Mouse (Mus musculus) sigmoid colon, adult 10 weeks (tissue): Measurements from ENCODE around the gene Efs. TPM values are rescaled to one million over a fixed set of nuclear protein-coding genes. Genes with fewer than 3 reads are reported as not detected.

Experiments used
- polyA plus RNA-seq: library from polyadenylated mRNA; stranded (reverse); fragments of 350-450 nt; fragmentation: Illumina TruSeq; extraction: RNeasy Lipid Tissue Mini Kit (QIAGEN cat#74804); gene quantifications from one replicate; pipeline ENCODE4 v1.2.3, GENCODE M21; 2014; ENCODE audit warnings: low read depth, low replicate concordance

Efs gene
- polyA plus RNA-seq = 0.28 TPM

DNA sequence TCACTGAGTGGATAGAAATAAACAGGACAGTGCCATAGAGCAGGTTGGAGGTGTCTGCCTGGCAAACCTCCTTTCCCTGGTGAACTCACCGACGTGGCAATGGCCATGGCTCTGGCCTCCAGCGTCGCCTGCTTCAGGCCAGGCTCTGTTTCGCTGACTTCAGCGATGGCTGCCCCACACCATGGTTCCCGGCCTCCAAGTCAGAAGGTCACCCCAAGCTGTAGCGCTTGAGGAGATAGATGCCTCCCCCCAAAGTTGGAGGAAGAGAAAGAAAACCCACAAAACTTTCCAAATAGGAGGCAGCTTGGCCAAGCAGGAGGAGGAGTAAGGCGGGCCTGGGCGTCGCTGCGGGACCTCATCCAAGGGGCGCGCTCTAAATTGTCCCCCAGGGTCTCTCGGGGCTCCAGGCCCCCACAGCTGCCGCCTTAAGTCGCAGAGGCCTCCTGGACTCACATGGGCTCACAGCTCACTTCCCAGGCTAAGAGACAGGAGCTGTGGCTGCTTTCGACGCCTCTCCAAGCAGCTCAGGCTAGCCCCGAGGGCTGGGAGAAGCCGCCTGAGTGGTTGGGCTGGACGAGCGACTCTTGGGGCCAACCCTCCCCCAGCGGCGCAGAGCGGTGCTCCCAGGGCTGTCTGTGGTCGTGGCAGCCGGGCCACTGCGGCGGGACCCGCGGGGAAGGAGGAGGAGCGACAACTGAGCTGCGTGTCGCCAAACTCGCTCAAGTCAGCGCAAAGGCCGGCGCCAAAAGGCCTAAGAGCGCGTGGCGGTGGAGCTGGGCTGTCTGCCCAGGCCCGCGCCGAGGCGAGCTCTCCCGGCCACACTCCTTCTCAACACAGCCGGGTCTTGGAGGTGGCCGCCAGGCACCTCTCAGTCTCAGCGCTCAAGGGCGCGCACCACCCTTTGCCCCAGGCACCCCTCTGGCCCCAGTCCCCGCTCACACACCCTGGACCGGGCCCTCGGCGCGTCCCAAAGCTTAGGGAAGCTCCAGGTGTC lies at the start of gene Efs:
Efs (minus strand) TSS at position 778 of the 994 bp plus-strand sequence.

DNA sequence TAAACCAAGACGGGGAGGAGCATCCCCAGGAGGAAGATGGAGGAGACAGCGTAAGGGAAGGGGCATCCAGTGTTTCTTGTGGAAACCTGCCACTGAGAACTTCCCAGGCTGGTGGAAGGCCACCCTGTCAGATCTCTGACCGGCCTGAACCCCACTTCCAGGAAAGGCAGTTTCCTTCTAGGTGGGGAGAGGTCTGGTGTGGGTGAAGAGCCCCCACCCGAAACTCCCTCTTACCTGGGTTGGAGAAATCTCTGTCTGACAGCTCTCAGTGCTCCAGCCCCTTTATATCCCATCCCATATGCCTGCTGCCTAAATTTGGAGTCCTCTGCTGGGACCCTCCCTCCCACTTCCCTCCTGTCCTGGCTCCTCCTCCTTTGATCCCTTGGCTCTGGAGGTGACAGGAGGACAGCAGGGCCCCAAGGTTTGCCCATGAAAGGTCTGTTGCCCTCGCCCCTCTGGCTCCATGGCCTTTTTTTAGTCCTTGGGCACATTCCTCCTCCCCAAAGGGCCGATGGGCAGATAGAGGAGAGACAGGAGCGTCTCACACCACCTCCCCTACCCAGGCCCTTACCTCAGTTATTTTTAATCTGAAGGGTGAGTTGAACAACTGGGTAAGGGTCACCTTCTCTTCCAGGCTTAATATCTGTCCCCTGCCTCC lies 40.5 kb upstream of the Efs start, which contains the start of gene Myh6:
Myh6 (minus strand) TSS at position 608 of the 658 bp plus-strand sequence.

DNA sequence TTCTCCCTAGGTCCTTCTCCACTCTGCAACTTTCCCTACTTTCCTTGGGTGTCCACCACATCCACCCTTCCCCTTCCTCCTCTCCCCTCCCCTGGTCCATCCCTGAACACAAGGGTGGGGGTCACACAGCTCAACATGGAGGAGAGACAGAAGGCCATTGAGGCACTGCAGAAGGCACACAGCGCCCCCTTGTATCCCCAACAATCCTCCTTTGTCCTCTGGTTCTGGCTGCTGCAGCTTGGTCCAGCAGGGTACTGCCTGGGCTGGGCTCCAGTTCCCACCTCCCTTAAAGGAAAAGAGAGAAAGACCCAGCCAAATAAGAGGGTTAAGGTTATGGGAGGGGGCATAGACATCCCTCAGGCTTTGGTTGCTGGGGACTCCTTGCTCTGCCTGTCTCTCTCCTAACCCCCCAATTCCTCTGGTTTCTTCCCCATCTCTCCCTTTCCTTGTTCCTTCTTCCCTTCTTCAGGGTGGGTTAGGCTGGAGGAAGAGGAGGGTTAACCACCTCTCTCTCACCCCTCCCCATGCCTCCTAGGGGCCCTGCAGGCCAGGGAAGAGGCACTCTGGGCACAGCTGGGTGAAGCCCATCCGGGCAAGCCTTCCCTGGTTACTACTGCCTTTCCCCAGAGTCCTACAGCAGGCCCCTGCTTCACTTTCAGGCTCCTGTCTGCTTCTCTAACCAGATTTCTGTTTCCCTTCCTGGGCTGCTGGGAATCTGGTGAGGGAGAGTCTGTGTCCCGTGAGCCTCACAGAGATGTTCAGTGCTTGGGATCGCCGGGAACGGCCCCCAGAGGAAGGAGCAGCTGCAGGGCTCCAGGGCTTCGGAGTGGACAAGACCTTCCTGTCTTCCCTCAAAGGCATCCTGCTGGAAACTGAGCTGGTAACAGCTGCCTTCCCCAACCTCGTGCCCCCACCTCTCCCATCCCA lies 10.2 kb upstream of the Efs start, which contains the start of gene Cmtm5:
Cmtm5 (plus strand) TSS at position 358 of the 927 bp plus-strand sequence.

DNA sequence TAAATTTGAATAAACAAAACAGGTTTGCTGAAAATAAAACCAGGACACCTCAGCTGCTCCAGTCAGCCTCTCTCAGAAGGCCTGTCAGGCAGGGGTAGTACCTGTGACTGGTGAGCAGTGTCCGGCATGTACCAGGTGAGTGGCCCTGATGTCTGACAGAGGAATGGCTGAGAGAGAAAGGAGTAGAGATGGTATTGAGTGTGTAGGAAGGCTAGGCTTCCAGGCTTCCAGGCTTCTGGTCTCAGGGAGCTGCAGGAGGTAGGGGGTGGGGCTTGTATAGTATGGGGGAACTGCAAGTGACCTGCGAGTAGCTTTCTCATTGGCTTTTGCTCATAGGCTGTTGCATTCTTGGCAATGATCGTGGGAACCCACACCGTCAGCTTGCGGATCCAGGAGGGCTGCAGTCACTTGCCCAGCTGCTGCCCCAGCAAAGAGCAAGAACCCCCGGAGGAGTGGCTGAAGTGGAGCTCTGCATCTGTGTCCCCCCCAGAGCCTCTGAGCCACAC lies 6.8 kb upstream of the Efs start, which contains the start of gene Il25:
Il25 (plus strand) TSS at position 51 of the 506 bp plus-strand sequence.

DNA sequence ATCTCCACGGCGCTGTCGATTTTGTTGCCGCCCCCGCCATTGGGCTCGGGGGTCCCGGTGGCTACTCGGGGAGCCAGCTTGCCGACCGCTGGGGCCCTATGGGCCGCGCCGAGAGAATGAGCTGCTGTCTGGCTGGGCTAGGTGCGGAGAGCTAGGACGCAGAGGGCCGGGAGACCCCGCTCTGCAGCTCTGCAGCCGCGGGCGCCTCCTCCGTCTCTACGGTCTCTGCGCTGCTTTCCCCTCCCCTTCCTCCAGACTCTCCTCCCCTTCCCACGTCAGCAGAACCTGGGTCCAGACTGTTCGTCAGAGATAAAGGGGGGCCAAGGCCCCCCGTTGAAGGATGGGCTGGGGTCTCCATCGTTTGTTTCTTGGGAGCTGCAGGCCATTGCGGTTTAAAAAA lies 13.0 kb downstream of the Efs start, which contains the start of gene Slc22a17:
Slc22a17 (minus strand) TSS at position 247 of the 400 bp plus-strand sequence.

DNA sequence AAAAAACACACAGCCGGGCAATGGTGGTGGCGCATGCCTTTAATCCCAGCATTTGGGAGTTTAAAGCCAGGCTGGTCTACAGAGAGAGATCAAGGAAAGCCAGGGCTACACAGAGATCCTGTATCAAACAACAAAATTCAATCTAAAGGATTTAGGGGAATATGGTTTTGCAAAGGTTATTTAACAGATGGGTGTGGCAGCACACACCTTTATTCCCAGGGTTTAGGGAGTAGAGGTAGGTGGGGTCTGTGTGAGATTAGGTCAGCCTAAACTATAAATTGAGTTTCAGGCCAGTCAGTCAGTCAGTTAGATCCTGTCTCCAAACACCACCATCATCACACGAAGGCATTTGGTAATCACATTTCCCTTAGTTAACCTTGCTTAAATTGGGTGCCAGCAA lies 33.7 kb downstream of the Efs start, which contains the start of gene Pabpn1:
Pabpn1 (plus strand) TSS at position 301 of the 400 bp plus-strand sequence.

DNA sequence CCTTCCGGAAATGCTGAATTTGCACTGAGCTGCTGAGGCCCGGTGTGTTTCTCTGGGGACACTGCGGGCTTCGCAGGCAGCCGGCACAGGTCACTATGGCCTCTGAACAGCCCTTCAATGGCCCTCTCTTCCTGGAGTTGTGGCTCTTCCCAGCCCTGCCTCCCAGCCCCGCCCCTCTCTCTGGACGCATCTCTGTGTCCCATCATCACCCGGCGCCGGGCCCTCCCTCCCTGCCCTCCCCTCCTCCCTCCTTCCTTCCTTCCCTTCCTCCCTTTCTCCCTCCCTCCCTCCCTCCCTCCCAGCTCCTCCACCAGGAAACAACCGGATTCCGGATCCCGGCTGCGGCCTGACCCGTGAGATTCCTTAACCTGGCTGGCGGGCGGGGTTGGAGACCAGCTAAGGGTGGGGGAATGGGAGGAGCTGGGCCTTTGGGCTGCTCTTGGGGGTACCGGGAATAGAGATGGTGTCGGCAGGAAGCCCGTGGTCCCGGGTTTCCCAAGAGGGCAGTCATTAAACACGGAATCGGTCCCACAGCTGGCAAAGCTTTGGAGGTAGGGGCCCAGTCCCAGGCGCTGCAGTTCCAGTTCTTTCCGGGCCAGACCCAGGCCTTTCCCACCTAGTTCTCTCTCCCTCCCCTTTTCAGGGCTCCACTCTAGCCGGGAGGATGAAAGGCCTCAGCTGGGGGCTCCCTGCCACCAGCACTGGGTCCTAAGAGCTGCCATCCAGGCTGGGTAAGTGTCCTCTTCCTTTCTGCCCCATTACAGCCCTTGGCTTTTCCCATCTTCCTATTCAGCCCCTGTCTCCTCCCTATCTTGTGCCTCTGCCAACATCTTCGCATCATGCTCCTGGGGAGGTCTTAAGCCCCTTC lies 42.5 kb downstream of the Efs start, which contains the start of the genes Bcl2l2 and Gm20521:
Bcl2l2 (plus strand) TSS at position 224 of the 868 bp plus-strand sequence.
Gm20521 (plus strand) TSS at position 288 of the 868 bp plus-strand sequence.

DNA sequence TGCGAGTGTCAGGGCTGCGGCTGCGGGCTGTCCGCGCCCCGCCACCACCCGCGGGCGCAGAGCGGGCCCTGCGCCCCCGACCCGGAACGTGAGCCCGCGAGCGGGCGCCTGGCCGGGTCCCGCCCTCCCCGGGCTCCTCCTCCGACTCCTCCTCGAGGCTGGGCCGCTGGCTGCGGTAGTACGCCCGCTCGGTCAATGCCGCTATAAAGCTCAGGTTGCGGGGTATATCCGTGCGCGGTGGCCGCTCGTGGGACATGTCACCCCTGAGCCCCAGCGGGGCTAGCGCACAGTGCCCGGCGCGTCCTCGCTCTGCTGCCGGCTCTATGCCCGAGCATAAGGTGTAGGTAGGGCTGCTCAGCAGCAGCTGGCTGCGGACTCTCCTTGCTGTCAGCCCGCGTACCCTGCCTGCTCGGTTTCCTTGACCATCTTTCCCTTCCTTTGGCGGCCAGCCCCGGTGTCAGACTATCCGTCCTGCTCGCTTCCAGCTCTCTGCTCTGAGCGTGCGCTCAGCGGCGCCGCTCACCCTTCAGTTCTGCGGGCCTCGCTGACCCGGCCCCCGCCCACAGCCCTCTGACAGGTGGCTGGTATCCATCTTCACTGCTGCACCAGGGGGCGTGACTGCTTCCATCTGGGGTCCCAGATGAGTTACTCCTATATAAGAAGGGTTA lies 48.7 kb downstream of the Efs start, which contains the start of gene Ppp1r3e:
Ppp1r3e (minus strand) TSS at position 503 of the 668 bp plus-strand sequence.

DNA sequence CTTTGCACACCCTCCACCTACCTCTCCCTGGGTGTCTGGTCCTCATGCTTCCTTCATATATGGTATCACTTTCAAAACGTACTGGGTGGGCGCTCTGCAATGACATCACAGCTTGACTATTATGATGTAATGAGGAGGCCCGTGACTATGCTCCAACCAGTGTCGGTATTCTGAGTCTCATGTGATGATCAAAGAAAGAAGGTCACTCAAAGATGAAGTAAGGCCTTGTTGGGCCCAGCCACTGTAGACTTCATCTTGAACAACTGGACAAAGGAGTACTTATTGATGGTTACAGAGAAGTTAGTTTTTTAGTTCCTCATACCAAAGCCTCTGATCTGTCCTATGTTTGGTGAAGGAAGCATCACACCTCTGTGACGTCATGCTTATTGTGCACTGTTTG lies 55.1 kb downstream of the Efs start, which contains the start of gene Homez:
Homez (minus strand) TSS at position 101 of the 400 bp plus-strand sequence.

Other genes with a start within 250 kb of the Efs start
- 22.7 TPM for gene 1700123O20Rik, start 239.9 kb downstream of the Efs start, polyA plus RNA-seq
- gene Acin1, start 239.2 kb downstream of the Efs start, polyA plus RNA-seq = 196 TPM
- not detected for gene Gm29776, start 227.3 kb downstream of the Efs start, polyA plus RNA-seq
- gene Cebpe, start 214.0 kb downstream of the Efs start, polyA plus RNA-seq = not detected
- 2.9 TPM for gene Slc7a8, start 144.2 kb downstream of the Efs start, polyA plus RNA-seq
- gene Rnf212b, start 112.0 kb downstream of the Efs start, polyA plus RNA-seq = not detected
- 7.2 TPM for gene Homez, start 55.2 kb downstream of the Efs start, polyA plus RNA-seq
- gene Ppp1r3e, start 48.6 kb downstream of the Efs start, polyA plus RNA-seq = 5.7 TPM
- gene Bcl2l2, start 42.7 kb downstream of the Efs start, polyA plus RNA-seq = 24.1 TPM
- not detected for gene Gm20521, start 42.7 kb downstream of the Efs start, polyA plus RNA-seq
- 56.1 TPM for gene Pabpn1, start 33.6 kb downstream of the Efs start, polyA plus RNA-seq
- gene Slc22a17, start 13.0 kb downstream of the Efs start, polyA plus RNA-seq = 0.41 TPM
- gene Il25, start 6.6 kb upstream of the Efs start, polyA plus RNA-seq = not detected
- not detected for gene Cmtm5, start 10.1 kb upstream of the Efs start, polyA plus RNA-seq
- gene Myh6, start 40.8 kb upstream of the Efs start, polyA plus RNA-seq = not detected
- not detected for gene Gm17428, start 50.8 kb upstream of the Efs start, polyA plus RNA-seq
- gene Myh7, start 68.5 kb upstream of the Efs start, polyA plus RNA-seq = not detected
- gene Ngdn, start 89.3 kb upstream of the Efs start, polyA plus RNA-seq = 7.9 TPM
- gene Zfhx2, start 166.2 kb upstream of the Efs start, polyA plus RNA-seq = 0.54 TPM
- gene Thtpa, start 168.7 kb upstream of the Efs start, polyA plus RNA-seq = 6.0 TPM
- gene Ap1g2, start 180.5 kb upstream of the Efs start, polyA plus RNA-seq = 8.4 TPM
- gene Jph4, start 190.8 kb upstream of the Efs start, polyA plus RNA-seq = 1.5 TPM